Mouse (Mus musculus) liver, postnatal 0 days (tissue): ENCODE measurements around the gene Gh. TPM values are rescaled to one million over a fixed set of nuclear protein-coding genes. Genes with fewer than 3 reads are reported as not detected.

Source experiments
- ATAC-seq: fragments of 200-750 bp; cut with Nextera tagmentation; 2 replicates; pipeline ENCODE4 v1.8.0; 2017; ENCODE audit warnings: mild to moderate bottlenecking, moderate library complexity
- DNase-seq: peaks from one replicate; pipeline ENCODE4 v3.0.0-alpha.2; 2016
- H3K27ac ChIP-seq: fragments of 300-500 bp; sonication (generic); 2 replicates; pipeline ENCODE4 v1.5.1; 2014; ENCODE audit warnings: antibody characterized with exemption, moderate library complexity, mild to moderate bottlenecking, low read depth
- H3K27me3 ChIP-seq: fragments of 300-500 bp; sonication (generic); 2 replicates; pipeline ENCODE4 v1.6.1; 2014; ENCODE audit warnings: low read length, control low read depth, mixed read lengths; ENCODE audit not compliant: insufficient read depth
- H3K36me3 ChIP-seq: fragments of 300-500 bp; sonication (generic); replicated peaks from 2 replicates; pipeline ENCODE4 v1.6.1; 2014; ENCODE audit warnings: mild to moderate bottlenecking, control low read depth, low read length, moderate library complexity, mixed read lengths; ENCODE audit not compliant: insufficient read depth
- H3K4me1 ChIP-seq: fragments of 300-500 bp; sonication (generic); 2 replicates; pipeline ENCODE4 v1.6.1; 2014; ENCODE audit warnings: antibody characterized with exemption, mild to moderate bottlenecking, control low read depth; ENCODE audit not compliant: insufficient read depth
- H3K4me2 ChIP-seq: fragments of 300-500 bp; sonication (generic); 2 replicates; pipeline ENCODE4 v1.6.1; 2014; ENCODE audit warnings: low read depth, mild to moderate bottlenecking, low read length, moderate library complexity, mixed read lengths
- H3K4me3 ChIP-seq: fragments of 300-500 bp; sonication (generic); 2 replicates; pipeline ENCODE4 v1.5.1; 2014; ENCODE audit warnings: low read depth, low read length
- H3K9ac ChIP-seq: fragments of 300-500 bp; sonication (generic); replicated peaks from 2 replicates; pipeline ENCODE4 v1.6.1; 2014; ENCODE audit warnings: mild to moderate bottlenecking, moderate library complexity
- H3K9me3 ChIP-seq: fragments of 300-500 bp; sonication (generic); 2 replicates; pipeline ENCODE4 v1.6.1; 2016; ENCODE audit warnings: mild to moderate bottlenecking, control low read depth, low read length, mixed read lengths
- CTCF ChIP-seq: sonication (generic); IDR thresholded peaks from 2 replicates; pipeline ENCODE4 v1.5.1; 2016; ENCODE audit warnings: antibody characterized with exemption, low read depth
- EP300 ChIP-seq: IDR thresholded peaks from 2 replicates; pipeline ENCODE4 v1.6.1; 2016; ENCODE audit warnings: antibody characterized with exemption, low read depth, mild to moderate bottlenecking
- WGBS: fragments of 180-500 bp; shearing (Covaris S2); extraction: QIAGEN DNeasy Blood & Tissue Kit; methylation state at CpG from one replicate; pipeline ENCODE4 v1.1.7; 2014; ENCODE audit not compliant: insufficient replicate concordance; 5-methylcytosine and 5-hydroxymethylcytosine counted together
- polyA plus RNA-seq: library from polyadenylated mRNA; unstranded; fragments of >200 nt; fragmentation: Nextera tagmentation; extraction: Ambion mirVana; gene quantifications from 2 replicates; pipeline ENCODE4 v1.2.1, GENCODE M21; 2015

The Gh gene
- polyA plus RNA-seq, 1 experiment from 2014 or later: 0.21 TPM

- TF ChIP-seq EP300 (no peak), CTCF (no peak)
- Histone ChIP-seq H3K4me1 (peaks cover 14% of the 10 kb centered on the region), H3K4me2 (no peak overlapping the region), H3K27me3 (no peaks in the 10 kb centered on the region), H3K27ac (no peak overlapping the region), H3K9me3 (no peaks in the 10 kb centered on the region), H3K9ac (no peak overlapping the region), H3K4me3 (no peak overlapping the region), H3K36me3 (no peaks in the 10 kb centered on the region)
- WGBS: 73% methylated on average over 8 of the region's 8 CpGs
- DNase-seq: no peak
- no peak for ATAC-seq
Measured at GRCm38 (mm10) chr11:106326475-106326874, 24.8 kb upstream of the Gh start.

GRCm38 (mm10) chr11:106325566-106326206, 24.0 kb upstream of the Gh start:
- ATAC-seq (peak; percentile 53; the same call in 1 of the 2 replicates), DNase-seq (peak; percentile 77)
- no peak overlapping the region for H3K4me2 ChIP-seq
- peaks cover 14% of the 10 kb centered on the region for H3K4me1 ChIP-seq
- H3K36me3 ChIP-seq: no peaks in the 10 kb centered on the region
- H3K27me3 ChIP-seq: no peaks in the 10 kb centered on the region
- TF ChIP-seq CTCF (peak; percentile 85), EP300 (no peak)
- peak overlapping the region; percentile 69 for H3K27ac ChIP-seq
- H3K4me3 ChIP-seq: no peak overlapping the region
- H3K9me3 ChIP-seq: no peaks in the 10 kb centered on the region
- 60% methylated on average over 8 of the region's 8 CpGs for whole genome bisulfite sequencing
- no peak overlapping the region for H3K9ac ChIP-seq

GRCm38 (mm10) chr11:106324858-106325257, 23.2 kb upstream of the Gh start:
- Histone ChIP-seq H3K4me2 (no peak overlapping the region), H3K9ac (no peak overlapping the region), H3K36me3 (no peaks in the 10 kb centered on the region), H3K27me3 (no peaks in the 10 kb centered on the region), H3K27ac (peak overlapping the region; percentile 69), H3K4me1 (peaks cover 14% of the 10 kb centered on the region), H3K4me3 (no peak overlapping the region), H3K9me3 (no peaks in the 10 kb centered on the region)
- ATAC-seq (peak; percentile 38), DNase-seq (no peak)
- 53% methylated on average over 5 of the region's 5 CpGs for whole genome bisulfite sequencing
- TF ChIP-seq EP300 (no peak), CTCF (no peak)

GRCm38 (mm10) chr11:106318406-106319366, 17.0 kb upstream of the Gh start:
- H3K4me2 ChIP-seq: peak overlapping the region; percentile 32; the same call in 1 of the 2 replicates
- H3K4me1 ChIP-seq: peaks cover 13% of the 10 kb centered on the region
- H3K27ac ChIP-seq: peak overlapping the region; percentile 42
- H3K36me3 ChIP-seq: no peaks in the 10 kb centered on the region
- no peak for DNase-seq
- 42% methylated on average over 21 of the region's 21 CpGs for WGBS
- no peaks in the 10 kb centered on the region for H3K27me3 ChIP-seq
- 0 out of 2 replicates have a peak overlapping the region, but pooled peaks have one; percentile 13 for H3K9ac ChIP-seq
- no peak overlapping the region for H3K4me3 ChIP-seq
- ATAC-seq: peak; percentile 40; the same call in 1 of the 2 replicates
- TF ChIP-seq EP300 (no peak), CTCF (peak; percentile 16; the same call in 1 of the 2 replicates)
- H3K9me3 ChIP-seq: no peaks in the 10 kb centered on the region

GRCm38 (mm10) chr11:106317801-106318200, 16.1 kb upstream of the Gh start:
- no peak overlapping the region for H3K27ac ChIP-seq
- DNase-seq (no peak), ATAC-seq (no peak)
- no peaks in the 10 kb centered on the region for H3K27me3 ChIP-seq
- no peak overlapping the region for H3K4me3 ChIP-seq
- H3K9me3 ChIP-seq: no peaks in the 10 kb centered on the region
- no peaks in the 10 kb centered on the region for H3K36me3 ChIP-seq
- H3K4me2 ChIP-seq: no peak overlapping the region
- 56% methylated on average over 7 of the region's 7 CpGs for WGBS
- peaks cover 16% of the 10 kb centered on the region for H3K4me1 ChIP-seq
- H3K9ac ChIP-seq: no peak overlapping the region
- TF ChIP-seq EP300 (no peak), CTCF (no peak)

GRCm38 (mm10) chr11:106316416-106316815, 14.8 kb upstream of the Gh start:
- Histone ChIP-seq H3K9me3 (no peaks in the 10 kb centered on the region), H3K4me3 (no peak overlapping the region), H3K4me2 (no peak overlapping the region), H3K27ac (no peak overlapping the region), H3K36me3 (no peaks in the 10 kb centered on the region; the same call in 1 of the 2 replicates), H3K27me3 (no peaks in the 10 kb centered on the region), H3K4me1 (peaks cover 16% of the 10 kb centered on the region), H3K9ac (no peak overlapping the region)
- no peak for TF ChIP-seq CTCF
- no peak for TF ChIP-seq EP300
- DNase-seq (no peak), ATAC-seq (no peak)
- 90% methylated on average over 1 of the region's 1 CpGs for WGBS
